Mouse (Mus musculus) ovary, postnatal 36 days (tissue): ENCODE results near the gene Strada.

Experiments
- DNase-seq: peaks from one replicate; pipeline ENCODE4 v3.0.0; 2022; ENCODE audit warnings: low spot score, mixed read lengths

The Strada gene

GRCm38 (mm10) chr11:106187326-106187725 is 14.6 kb downstream of the Strada start:
- no peak for DNase-seq

GRCm38 (mm10) chr11:106180449-106180801 is 21.5 kb downstream of the Strada start:
- DNase-seq, result no peak

GRCm38 (mm10) chr11:106179711-106180448 is 22.1 kb downstream of the Strada start:
- DNase-seq, result no peak

GRCm38 (mm10) chr11:106178036-106178782 is 23.8 kb downstream of the Strada start:
- DNase-seq, result no peak

GRCm38 (mm10) chr11:106176372-106176771 is 25.6 kb downstream of the Strada start:
- DNase-seq, result no peak

GRCm38 (mm10) chr11:106175081-106175480 is 26.9 kb downstream of the Strada start:
- no peak for DNase-seq

- no peak for DNase-seq
These were observed 27.6 kb downstream of the Strada start for GRCm38 (mm10) chr11:106174372-106174771.

GRCm38 (mm10) chr11:106173228-106173627 is 28.7 kb downstream of the Strada start:
- DNase-seq, result no peak

GRCm38 (mm10) chr11:106170807-106171206 is 31.2 kb downstream of the Strada start:
- DNase-seq, result no peak

GRCm38 (mm10) chr11:106167435-106167834 is 34.5 kb downstream of the Strada start:
- no peak for DNase-seq

- DNase-seq, result no peak
These were observed 37.3 kb downstream of the Strada start for GRCm38 (mm10) chr11:106164601-106165180.

- DNase-seq, result no peak
These were observed 38.4 kb downstream of the Strada start for GRCm38 (mm10) chr11:106163546-106163945.

GRCm38 (mm10) chr11:106162237-106162636 is 39.7 kb downstream of the Strada start:
- DNase-seq, result no peak

GRCm38 (mm10) chr11:106160841-106161721 is 40.9 kb downstream of the Strada start, which contains the start of the genes Gm10840 and Limd2:
Gm10840 (plus strand) TSS chr11:106160850.
Limd2 (minus strand) TSS chr11:106160860.
- DNase-seq, result peak; percentile 34

GRCm38 (mm10) chr11:106159921-106160840 is 41.8 kb downstream of the Strada start:
- peak; percentile 83 for DNase-seq

- peak; percentile 44 for DNase-seq
These were observed 42.6 kb downstream of the Strada start for GRCm38 (mm10) chr11:106159216-106159920.

GRCm38 (mm10) chr11:106158930-106159215 is 43.1 kb downstream of the Strada start:
- no peak for DNase-seq

GRCm38 (mm10) chr11:106158081-106158929 is 43.7 kb downstream of the Strada start:
- no peak for DNase-seq

- DNase-seq, result no peak
These were observed 44.8 kb downstream of the Strada start for GRCm38 (mm10) chr11:106157154-106157553.
